Comparison of ENCODE assay signal across 21 mouse cellular contexts in genomic region chr6:28856789-28857188, GRCm38 (mm10). TPM values are rescaled to one million over a fixed set of nuclear protein-coding genes. Genes with fewer than 3 reads are reported as not detected.
DNase-seq lines count a peak whose midpoint lies in the region; ATAC-seq and TF ChIP-seq lines count a peak whose summit lies in the region.
"Had no signal": no experiment of that assay in that cellular context is flagged by ENCODE, and none has a peak within 500 bp of the region (broad histone marks: within the 10 kb centered on the region; RNA-seq: fewer than 3 reads in every experiment).

No protein-coding gene starts in this region.

- H3K36me3 ChIP-seq in intestine, embryonic 15.5 days: no peaks in the 10 kb centered on the region
- H3K36me3 ChIP-seq in intestine, postnatal 0 days (ENCODE audit: control insufficient read depth, insufficient read depth): no peaks in the 10 kb centered on the region
- no peaks in the 10 kb centered on the region for H3K36me3 ChIP-seq in midbrain, embryonic 11.5 days (ENCODE audit: control insufficient read depth, insufficient read depth, low read length)
- H3K36me3 ChIP-seq in midbrain, embryonic 13.5 days: no peaks in the 10 kb centered on the region
- H3K36me3 ChIP-seq: embryonic facial prominence, embryonic 10.5 days; heart, embryonic 10.5 days; hindbrain, embryonic 12.5 days had no signal

- DNase-seq in midbrain, embryonic 11.5 days (ENCODE audit: low spot score, missing footprints): peak; percentile 77
- DNase-seq in embryo, embryonic 9.5 days (ENCODE audit: extremely low spot score): no peak
- DNase-seq: adrenal gland, postnatal 10 days; cerebellum, adult 11-12 months; cerebellum, adult 9-10 months; cerebellum, postnatal 25 days; forebrain, postnatal 0 days; gastrocnemius, postnatal 14 days; heart, postnatal 4 days had no signal

- no peak overlapping the region for H3K4me2 ChIP-seq in intestine, embryonic 15.5 days (replicated peaks)
- H3K4me2 ChIP-seq in intestine, postnatal 0 days (replicated peaks; ENCODE audit: low read depth): no peak overlapping the region
- no peak overlapping the region for H3K4me2 ChIP-seq in midbrain, embryonic 11.5 days
- H3K4me2 ChIP-seq in midbrain, embryonic 13.5 days (replicated peaks): no peak overlapping the region
- H3K4me2 ChIP-seq: forebrain, embryonic 13.5 days; hindbrain, embryonic 12.5 days had no signal

- H3K27ac ChIP-seq in intestine, embryonic 15.5 days: no peak overlapping the region
- H3K27ac ChIP-seq in intestine, postnatal 0 days (ENCODE audit: low read depth, low read length): no peak overlapping the region
- no peak overlapping the region for H3K27ac ChIP-seq in midbrain, embryonic 11.5 days (ENCODE audit: low read depth, low read length)
- H3K27ac ChIP-seq in midbrain, embryonic 13.5 days: no peak overlapping the region
- H3K27ac ChIP-seq: embryonic facial prominence, embryonic 10.5 days; forebrain, embryonic 13.5 days; heart, embryonic 10.5 days; hindbrain, embryonic 12.5 days had no signal

- no peaks in the 10 kb centered on the region for H3K9me3 ChIP-seq in intestine, embryonic 15.5 days
- no peaks in the 10 kb centered on the region for H3K9me3 ChIP-seq in intestine, postnatal 0 days (ENCODE audit: control insufficient read depth)
- H3K9me3 ChIP-seq in midbrain, embryonic 11.5 days (ENCODE audit: control insufficient read depth, low read length): no peaks in the 10 kb centered on the region
- no peaks in the 10 kb centered on the region for H3K9me3 ChIP-seq in midbrain, embryonic 13.5 days
- H3K9me3 ChIP-seq: embryonic facial prominence, embryonic 10.5 days; forebrain, embryonic 13.5 days; G1E; heart, embryonic 10.5 days; hindbrain, embryonic 12.5 days had no signal

- H3K27me3 ChIP-seq in intestine, embryonic 15.5 days (replicated peaks): no peaks in the 10 kb centered on the region
- H3K27me3 ChIP-seq in intestine, postnatal 0 days (replicated peaks; ENCODE audit: control insufficient read depth, insufficient read depth, low read length): no peaks in the 10 kb centered on the region
- no peaks in the 10 kb centered on the region for H3K27me3 ChIP-seq in midbrain, embryonic 11.5 days (ENCODE audit: control insufficient read depth, insufficient read depth, low read length)
- H3K27me3 ChIP-seq in midbrain, embryonic 13.5 days: no peaks in the 10 kb centered on the region
- H3K27me3 ChIP-seq: hindbrain, embryonic 12.5 days had no signal

- H3K9ac ChIP-seq in intestine, embryonic 15.5 days: no peak overlapping the region
- no peak overlapping the region for H3K9ac ChIP-seq in intestine, postnatal 0 days (ENCODE audit: low read depth, low read length)
- H3K9ac ChIP-seq in midbrain, embryonic 11.5 days (ENCODE audit: low read length): no peak overlapping the region
- H3K9ac ChIP-seq in midbrain, embryonic 13.5 days (replicated peaks): no peak overlapping the region
- H3K9ac ChIP-seq: forebrain, embryonic 13.5 days; forebrain, postnatal 0 days; hindbrain, embryonic 12.5 days had no signal

- 73% methylated on average over 4 of the region's 4 CpGs for WGBS in intestine, embryonic 15.5 days
- 69% methylated on average over 4 of the region's 4 CpGs for WGBS in intestine, postnatal 0 days
- 87% methylated on average over 4 of the region's 4 CpGs for WGBS in midbrain, embryonic 11.5 days
- WGBS in midbrain, embryonic 13.5 days: 89% methylated on average over 4 of the region's 4 CpGs

- ATAC-seq in intestine, embryonic 15.5 days: peak; percentile 48; the same call in 1 of the 2 replicates
- ATAC-seq in intestine, postnatal 0 days: no peak
- ATAC-seq in midbrain, embryonic 11.5 days (ENCODE audit: low FRiP score): no peak
- no peak for ATAC-seq in midbrain, embryonic 13.5 days
- peak; percentile 45; the same call in 1 of the 2 replicates for ATAC-seq in common myeloid progenitor, adult 5-6 weeks (replicated peaks; ENCODE audit: low read depth, poor library complexity, severe bottlenecking)
- ATAC-seq: forebrain, embryonic 13.5 days; forebrain, postnatal 0 days; hindbrain, embryonic 16.5 days; inflammation-experienced regulatory T-cells, adult 6 months had no signal

- H3K4me3 ChIP-seq in intestine, embryonic 15.5 days (replicated peaks): no peak overlapping the region
- no peak overlapping the region for H3K4me3 ChIP-seq in intestine, postnatal 0 days (ENCODE audit: low read depth, low read length)
- no peak overlapping the region for H3K4me3 ChIP-seq in midbrain, embryonic 11.5 days (ENCODE audit: low read depth, low read length)
- H3K4me3 ChIP-seq in midbrain, embryonic 13.5 days (replicated peaks): no peak overlapping the region
- H3K4me3 ChIP-seq: embryonic facial prominence, embryonic 10.5 days; forebrain, embryonic 13.5 days; heart, embryonic 10.5 days; hindbrain, embryonic 12.5 days had no signal

- peaks cover 36% of the 10 kb centered on the region for H3K4me1 ChIP-seq in intestine, embryonic 15.5 days (replicated peaks)
- H3K4me1 ChIP-seq in intestine, postnatal 0 days (replicated peaks; ENCODE audit: control insufficient read depth, insufficient read depth, low read length): 0 out of 2 replicates have a peak, but pooled peaks cover 6% of the 10 kb centered on the region
- H3K4me1 ChIP-seq in midbrain, embryonic 11.5 days (ENCODE audit: control insufficient read depth, insufficient read depth, low read length): peaks cover 17% of the 10 kb centered on the region
- peaks cover 42% of the 10 kb centered on the region for H3K4me1 ChIP-seq in midbrain, embryonic 13.5 days (replicated peaks)

- TF ChIP-seq CTCF in intestine, postnatal 0 days (IDR thresholded peaks at IDR 0.05; ENCODE audit: low read depth): no peak

RNA-seq across cellular contexts. Expression of gene Lrrc4, which starts 25.2 kb away (rescaled TPM):
- polyA plus RNA-seq in intestine, embryonic 15.5 days (2015; fragmentation: Nextera tagmentation; extraction: Ambion mirVana): 0.31 and 0.52 TPM in 2 replicates
- 2.8 and 3.2 TPM in 2 replicates for polyA plus RNA-seq in intestine, postnatal 0 days (2015; fragmentation: Nextera tagmentation; extraction: Ambion mirVana)
- 2.2 and 2.7 TPM in 2 replicates for polyA plus RNA-seq in midbrain, embryonic 11.5 days (2014; fragmentation: Nextera tagmentation; extraction: Ambion mirVana)
- 5.1 and 5.3 TPM in 2 replicates for polyA plus RNA-seq in midbrain, embryonic 13.5 days (2015; fragmentation: Nextera tagmentation; extraction: Ambion mirVana)
- total RNA-seq in common myeloid progenitor, adult 5-6 weeks (2017): 0.37 TPM in 1 of 2 replicates, not detected in the other
- total RNA-seq: granulocyte monocyte progenitor cell, adult 5-6 weeks had no signal
- polyA plus RNA-seq: G1E had no signal

Comparison
In these comparisons a context has a peak if more than half of its experiments do, and no peak if none do; other contexts are left out.
1. ATAC-seq: peak in intestine, embryonic 15.5 days (single experiment) and common myeloid progenitor, adult 5-6 weeks (single experiment); none in intestine, postnatal 0 days (single experiment), midbrain, embryonic 11.5 days (single experiment) and midbrain, embryonic 13.5 days (single experiment).